Mouse (Mus musculus): ENCODE results near the gene Prim2. TPM values are rescaled to one million over a fixed set of nuclear protein-coding genes. Genes with fewer than 3 reads are reported as not detected.

The Prim2 gene
- total RNA-seq, 2 experiments from 2014 or later = 2.9 to 4.3 TPM

DNA sequence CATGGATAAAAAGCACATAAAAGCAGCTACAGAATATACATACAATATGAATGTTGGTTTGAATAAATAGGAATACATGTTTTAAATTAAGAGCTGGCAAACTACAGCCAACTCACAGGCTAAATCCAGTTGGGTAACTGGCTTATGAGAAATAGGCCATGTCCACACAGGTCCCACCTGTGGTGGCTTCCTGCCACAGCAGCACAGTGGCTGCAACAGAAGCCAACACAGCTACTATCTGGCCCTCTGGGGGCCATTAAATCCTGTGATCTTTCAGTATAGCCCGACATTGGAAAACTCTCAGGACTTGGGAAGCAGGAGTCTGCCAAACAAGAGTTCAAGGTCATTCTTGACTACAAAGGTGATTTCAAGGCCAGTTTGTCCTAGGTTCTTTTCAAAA is 167.3 kb downstream of the Prim2 start:
- DNase-seq = no peak
- intact Hi-C loops (cut with DNase I) = no loop called here

DNA sequence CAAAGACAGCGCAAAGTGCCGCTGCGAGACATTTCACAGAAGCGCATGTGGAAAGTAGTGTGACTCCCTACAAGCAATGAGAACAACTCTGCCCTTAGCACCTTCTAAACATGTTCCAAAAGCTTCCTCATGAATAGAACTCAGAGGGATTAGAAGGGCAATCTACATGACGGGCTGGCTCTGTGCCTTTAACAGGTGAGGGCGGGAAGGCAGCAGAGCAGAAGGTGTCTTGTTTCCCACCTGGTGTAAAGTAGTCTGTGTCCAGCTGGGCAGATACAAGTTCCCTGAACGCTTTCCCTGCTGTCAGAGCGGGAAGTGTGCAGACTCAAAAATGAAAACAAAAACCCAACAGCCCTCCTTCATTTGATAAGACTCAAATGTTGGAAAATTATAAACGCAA is 169.5 kb downstream of the Prim2 start:
- intact Hi-C loops (cut with DNase I) = no loop called here
- DNase-seq = no peak

DNA sequence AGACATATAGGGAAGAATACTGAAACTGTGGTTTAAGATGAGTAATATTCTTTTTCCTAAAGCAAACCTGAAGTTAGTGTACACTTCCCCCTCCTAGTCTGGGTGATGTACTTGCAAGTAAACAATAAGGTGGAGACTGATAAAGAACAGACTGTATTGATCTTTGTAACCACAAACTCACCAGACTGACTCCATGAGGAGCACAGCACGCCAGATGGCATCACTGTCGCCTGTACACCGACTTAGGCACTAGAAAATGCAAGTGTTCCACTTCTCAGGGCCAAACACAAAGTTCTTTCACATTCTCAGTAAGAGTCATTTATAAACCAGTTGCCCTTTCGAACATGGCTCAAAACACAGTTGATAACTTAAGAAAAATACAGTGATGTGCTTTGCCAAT is 170.0 kb downstream of the Prim2 start:
- DNase-seq = no peak
- intact Hi-C loops (cut with DNase I) = no loop called here

DNA sequence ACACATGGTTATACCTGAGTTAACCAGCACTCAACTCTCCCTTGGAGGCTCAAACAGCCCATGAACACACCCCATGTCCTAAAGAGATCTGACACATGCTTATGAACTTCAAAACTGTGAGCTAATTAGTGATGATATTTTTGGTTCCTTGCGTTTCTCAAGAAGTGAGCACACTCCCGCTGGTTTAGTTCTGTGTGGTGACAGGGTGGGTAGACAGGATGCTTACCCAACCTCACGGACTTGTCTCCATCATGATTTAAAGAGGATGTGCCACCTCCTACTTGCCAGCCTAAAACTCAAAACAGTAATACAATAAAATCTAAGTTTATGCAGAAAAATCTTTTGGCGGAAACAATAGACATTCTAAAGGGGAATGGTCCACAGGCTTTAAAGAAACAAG is 173.5 kb downstream of the Prim2 start:
- intact Hi-C loops (cut with DNase I) = no loop called here
- DNase-seq = no peak

DNA sequence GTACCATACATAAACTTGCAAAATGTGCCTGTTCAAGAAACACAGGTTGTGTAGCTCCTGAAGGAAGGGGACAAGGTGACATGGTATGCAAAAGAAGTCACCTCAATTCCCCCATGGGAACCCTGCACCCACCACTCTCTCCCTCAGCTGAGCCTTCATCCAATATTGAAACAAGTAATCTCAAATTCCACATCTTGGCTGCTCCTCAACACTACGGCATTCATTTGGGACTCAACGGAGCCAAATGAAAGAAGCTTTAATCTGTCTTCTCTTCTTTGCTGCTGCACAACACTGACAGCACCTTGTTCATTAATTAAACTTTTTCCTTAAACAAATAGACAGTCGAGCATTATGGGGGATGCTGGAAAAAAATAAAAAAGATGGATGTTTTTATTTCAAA is 174.0 kb downstream of the Prim2 start:
- DNase-seq = no peak
- intact Hi-C loops (cut with DNase I) = no loop called here

DNA sequence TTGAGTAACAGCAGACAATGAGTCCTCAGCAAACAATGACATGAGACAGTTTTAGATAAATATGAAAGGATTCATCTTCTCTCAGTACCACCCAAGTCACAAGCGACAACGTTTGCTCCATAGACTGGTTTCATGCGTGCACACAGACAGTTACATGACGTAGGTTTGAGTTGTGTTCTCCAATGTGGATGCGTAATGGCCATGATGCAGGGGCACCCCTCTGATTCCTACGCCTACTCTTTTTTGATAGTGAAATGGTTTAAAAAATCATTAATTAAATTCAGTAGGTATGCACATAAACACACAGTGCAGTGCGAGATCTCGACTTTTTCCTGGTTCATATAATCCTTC is 174.4 kb downstream of the Prim2 start:
- no peak for DNase-seq
- intact Hi-C loops (cut with DNase I) = no loop called here

DNA sequence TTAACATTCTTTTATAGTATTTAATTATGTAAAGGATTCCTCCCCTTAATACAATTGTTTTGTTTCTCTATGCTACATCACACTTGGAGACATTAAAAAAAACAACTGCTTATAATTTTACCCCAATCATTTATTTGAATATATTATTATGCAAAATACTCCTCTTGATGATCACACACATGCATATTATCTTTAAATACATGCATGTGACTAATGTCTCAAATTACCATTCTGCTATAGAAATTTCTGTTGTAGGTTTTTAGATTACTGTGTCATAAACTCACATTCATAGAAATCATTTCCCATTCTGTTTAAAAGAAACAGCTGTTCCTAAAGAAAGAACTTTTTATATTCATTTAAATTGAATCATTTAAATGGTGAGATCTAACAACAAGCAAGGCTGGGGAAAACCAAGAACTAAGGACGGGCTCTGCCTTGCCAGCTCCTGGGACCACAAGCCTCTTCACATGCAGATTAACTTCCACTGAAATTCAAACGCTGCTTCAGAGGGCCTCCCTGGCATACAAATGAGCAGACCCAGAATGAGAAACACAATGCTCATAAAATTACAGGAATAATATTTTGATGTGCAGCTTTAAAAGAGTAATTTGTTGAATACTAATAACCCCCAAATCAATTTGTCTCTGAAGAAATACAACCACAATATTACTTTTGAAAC is 174.9 kb downstream of the Prim2 start:
- intact Hi-C loops (cut with DNase I) = no loop called here
- no peak for DNase-seq

DNA sequence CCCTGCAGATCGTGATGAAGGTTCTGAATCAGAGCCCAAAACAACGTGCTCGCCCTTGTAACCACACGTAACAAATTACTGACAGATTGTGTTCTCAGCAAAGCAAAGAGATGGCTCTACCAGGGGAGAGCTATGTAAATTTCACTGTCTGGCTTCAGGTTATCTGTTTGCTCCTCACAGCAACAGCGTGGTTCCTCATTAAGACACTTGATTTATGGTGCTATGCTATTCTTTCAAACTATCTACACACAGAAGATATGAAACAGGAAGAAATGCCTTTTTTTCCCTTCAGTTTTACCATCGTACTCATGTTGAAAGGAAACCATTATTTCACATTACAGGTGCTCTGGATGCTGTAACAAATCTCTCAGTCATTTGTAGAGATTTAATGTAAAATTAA is 179.4 kb downstream of the Prim2 start:
- no peak for DNase-seq
- intact Hi-C loops (cut with DNase I) = no loop called here

DNA sequence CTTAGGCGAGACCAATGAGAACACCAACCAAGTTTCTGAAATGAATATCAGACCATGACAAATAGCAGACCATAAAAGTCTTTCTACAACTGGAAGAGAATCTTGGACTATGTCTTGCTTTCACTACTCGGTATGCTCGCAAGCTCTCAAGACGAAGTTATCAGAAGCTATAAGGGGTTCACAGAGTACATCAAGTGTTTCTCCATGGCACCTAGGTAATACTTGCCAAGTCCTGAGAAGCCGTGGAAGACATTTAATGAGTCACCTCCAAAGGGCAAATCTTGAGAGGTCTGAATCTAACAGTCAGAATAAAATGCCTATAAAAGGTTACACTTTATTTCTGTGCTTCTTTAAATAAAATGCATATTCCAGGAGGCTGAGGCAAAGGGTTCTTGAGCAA is 181.2 kb downstream of the Prim2 start:
- DNase-seq = no peak
- intact Hi-C loops (cut with DNase I) = no loop called here

DNA sequence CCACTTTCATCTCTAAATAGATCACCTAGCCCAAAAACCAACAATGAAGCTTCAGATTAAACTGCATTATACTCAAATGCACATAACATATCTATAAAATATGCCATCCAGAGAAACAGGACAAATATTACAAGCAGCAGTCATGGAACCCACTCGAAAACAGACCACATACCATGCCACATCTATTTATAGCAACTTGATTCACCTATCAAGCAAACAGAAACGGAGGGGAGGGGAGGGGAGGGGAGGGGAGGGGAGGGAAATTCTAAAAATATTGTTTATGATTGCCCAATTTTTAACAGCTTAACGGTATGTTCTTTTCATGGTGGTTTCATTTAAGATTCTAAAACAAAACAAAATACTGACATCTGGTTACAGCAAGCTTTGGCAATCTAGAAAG is 185.8 kb downstream of the Prim2 start:
- DNase-seq = no peak
- intact Hi-C loops (cut with DNase I) = no loop called here

DNA sequence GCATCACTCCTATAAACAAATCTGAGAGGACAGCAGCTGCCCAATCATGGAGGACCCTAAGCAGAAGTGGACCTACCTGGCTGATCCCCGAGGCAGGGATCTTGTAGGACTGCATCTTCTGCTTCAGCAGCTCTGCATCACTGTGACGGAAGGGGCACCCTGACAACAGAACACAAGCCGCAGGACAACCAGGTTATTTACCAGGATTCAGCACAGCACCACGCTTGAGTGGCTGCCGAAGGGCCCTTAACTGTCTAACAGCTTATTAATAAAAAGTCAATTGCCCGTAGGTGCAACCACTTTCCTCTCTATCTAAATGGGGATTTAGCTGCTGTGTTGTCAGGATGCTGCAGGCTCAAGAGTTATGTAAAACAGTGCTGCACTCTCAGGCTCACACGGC is 189.2 kb downstream of the Prim2 start:
- DNase-seq = no peak
- intact Hi-C loops (cut with DNase I) = no loop called here

DNA sequence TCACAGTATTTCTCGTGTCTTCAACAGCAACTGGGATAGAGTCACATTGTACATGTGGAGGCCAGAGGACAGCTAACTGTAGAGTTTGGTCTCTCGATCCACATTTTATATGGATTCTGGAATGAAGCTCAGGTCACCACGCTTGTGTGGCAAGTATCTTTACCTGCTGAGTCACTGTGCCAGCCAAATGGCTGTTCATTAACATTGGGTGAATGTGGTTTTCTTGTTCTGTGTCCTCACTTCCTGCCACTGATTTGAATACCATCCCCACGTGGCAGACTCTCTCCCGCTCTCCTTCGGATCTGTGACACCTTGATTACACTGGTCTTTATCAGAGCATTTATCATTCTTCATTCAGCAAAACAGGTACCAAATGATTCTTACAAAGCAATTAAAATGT is 198.5 kb downstream of the Prim2 start:
- no peak for DNase-seq
- intact Hi-C loops (cut with DNase I) = no loop called here

DNA sequence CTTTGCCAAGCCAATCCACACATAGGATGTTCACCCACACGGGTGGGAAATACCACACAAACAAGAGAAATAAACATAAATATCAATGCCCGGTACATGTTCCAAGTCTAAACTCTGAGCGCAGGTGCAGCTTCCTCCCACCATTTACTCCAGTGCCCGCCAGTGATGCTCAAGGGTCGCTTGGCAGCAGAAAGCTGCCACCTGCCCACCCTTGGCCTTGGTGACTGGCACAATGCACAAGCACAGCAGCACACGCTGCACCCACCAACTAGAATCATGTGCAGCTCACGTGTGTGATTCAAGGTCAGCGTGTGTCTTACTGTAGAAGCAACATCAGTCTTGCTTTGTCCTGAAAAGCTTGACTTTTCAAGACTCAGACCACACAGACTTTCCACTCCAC is 199.4 kb downstream of the Prim2 start:
- no peak for DNase-seq
- intact Hi-C loops (cut with DNase I) = no loop called here

DNA sequence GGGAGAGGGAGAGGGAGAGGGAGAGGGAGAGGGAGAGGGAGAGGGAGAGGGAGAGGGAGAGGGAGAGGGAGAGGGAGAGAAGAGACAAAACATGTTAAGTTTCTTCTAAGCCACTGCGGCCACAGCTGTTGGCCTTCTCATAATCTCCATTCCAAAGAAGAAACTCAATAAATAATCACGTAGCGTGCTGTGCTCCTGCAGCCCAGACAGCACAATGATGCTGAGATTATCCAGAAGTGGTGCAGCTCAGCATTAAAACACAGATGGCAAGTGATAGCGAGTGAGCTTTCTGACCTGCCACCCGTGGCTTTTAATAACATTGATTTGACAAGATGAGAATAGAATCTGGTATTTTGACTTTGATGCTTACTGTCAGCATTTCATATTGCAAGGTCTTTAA is 205.4 kb downstream of the Prim2 start:
- intact Hi-C loops (cut with DNase I) = no loop called here
- no peak for DNase-seq

DNA sequence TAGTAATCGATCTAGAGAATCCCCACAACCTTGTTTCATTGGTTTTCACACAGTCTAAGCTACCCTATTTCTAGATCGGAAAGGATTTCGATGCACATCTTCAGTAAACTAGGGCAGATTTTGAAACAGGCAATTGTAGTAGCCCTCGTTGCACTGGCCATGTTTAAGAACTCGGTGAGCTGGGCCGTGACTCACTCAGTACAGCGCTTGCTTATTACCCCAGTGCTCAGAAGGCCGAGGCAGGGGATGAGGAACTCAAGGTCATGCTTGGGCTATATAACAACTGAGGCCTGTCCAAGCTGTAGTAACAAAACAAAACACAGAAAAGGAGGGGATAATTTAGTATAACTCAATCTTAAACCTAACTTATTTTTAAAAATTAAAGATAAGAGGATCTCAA is 208.9 kb downstream of the Prim2 start:
- no peak for DNase-seq
- intact Hi-C loops (cut with DNase I) = no loop called here

DNA sequence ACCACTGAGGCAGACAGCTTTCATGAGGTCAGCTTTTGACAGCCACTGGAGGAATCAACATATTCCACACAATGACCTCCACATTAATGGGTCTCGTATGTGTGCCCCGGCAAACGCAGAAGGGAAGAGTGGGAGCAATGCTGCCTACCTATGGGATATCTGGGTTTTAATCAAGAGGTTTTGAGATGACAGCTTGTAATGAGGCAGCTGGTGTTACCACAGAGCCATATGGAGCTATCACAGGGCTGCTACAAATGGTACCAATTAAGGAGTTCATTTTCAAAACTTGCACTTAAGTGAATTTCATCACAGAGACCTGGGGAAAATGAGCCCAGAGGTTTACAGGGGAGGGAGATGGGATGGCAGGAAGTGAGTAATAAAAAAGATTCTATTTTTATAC is 209.3 kb downstream of the Prim2 start:
- intact Hi-C loops (cut with DNase I) = no loop called here
- no peak for DNase-seq

DNA sequence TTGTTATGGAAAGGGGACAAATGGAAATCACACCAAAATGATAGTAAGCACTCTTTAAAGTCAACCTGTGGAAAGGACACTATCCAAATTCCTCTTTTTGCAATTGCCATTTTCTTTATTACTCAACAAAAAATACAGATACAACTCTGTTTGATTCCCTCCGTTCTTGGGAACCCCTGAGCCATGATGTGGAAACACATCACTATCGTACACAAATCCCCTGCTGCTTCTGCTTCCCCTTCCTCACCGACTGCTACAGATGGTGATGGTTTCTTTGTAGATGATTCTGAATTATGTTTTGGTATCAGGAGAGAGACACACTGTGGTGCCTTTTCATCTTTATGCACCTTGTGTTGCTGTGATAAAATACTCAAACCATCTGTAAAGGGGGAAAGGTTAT is 210.6 kb downstream of the Prim2 start:
- intact Hi-C loops (cut with DNase I) = no loop called here
- DNase-seq = no peak

DNA sequence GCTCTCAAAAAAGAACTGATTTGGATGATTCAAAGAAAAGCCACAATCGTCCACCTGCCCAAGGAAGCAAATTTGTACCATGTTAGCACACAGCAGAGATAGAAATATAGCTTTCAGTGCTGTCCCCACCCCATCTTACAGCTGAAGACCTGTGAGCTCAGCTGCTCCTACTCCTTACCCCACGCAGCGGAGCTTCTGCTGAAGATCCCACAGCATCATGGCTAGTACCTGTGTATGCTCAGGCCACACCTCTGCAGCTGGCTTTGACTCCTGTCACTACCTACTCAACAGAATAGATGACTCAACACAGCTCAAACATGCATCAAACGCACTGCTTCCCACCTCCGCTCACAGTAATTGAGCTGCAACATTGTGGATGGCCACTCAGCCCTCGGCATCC is 215.3 kb downstream of the Prim2 start:
- no peak for DNase-seq
- intact Hi-C loops (cut with DNase I) = no loop called here

DNA sequence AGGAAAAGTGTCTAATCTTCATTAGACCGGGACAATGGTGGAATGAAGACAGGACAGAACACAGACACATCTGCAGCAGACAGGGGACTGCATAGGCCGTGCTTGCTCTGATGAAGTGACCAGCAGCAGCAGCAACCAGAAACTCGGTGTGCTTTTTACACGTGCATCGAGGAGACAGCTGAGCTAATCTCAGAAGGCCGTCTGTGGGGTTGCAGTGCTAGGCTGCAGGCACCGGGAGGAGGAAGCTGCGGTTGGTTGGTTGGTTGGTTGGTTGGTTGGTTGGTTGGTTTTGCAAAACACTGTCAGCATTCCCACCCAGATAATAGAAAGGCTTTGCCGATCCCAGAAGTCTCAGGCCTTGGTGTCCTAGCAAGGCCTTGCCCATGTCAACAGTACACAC is 216.3 kb downstream of the Prim2 start:
- intact Hi-C loops (cut with DNase I) = no loop called here
- no peak for DNase-seq

DNA sequence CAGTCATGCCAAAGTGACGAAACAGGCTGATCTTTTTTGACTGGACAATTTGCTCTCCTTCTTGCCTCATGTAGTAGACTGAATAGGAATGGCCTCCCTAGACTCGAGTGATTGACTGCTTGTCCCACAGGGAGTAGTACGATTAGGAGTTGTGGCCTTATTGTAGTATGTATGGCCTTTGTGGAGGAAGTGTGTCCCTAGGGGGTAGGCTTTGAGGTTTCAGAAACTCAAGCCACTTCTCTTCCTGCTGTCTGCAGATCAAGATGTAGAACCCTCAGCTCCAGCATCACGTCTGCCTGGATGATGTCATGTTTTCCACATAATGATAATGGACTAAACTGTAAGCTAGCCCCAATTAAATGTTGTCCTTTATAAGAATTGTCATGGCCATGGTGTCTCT is 222.4 kb downstream of the Prim2 start:
- no peak for DNase-seq
- intact Hi-C loops (cut with DNase I) = no loop called here

DNA sequence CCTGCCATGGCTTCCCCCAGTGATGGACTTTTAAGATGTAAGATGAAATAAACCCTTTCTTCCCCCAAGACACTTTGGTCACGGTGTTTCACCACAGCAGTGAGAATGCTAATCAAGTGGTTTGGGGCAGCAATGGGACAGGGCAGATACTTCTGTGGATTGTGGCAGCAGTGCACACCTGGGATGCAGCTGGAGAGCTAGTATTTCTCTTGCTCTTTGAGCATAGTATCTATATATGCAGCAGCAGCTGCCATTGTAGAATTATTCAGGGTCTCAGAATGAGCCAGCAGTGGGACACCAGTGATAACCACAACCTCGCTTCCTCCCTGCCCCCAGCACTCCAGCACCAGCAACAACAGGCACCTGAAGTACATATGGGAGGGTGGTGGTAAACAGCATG is 233.4 kb downstream of the Prim2 start:
- intact Hi-C loops (cut with DNase I) = no loop called here
- no peak for DNase-seq
